Mouse (Mus musculus) ovary, postnatal 36 days (tissue): Measurements from ENCODE around the gene Clec12b.

Source experiments
- DNase-seq: peaks from one replicate; pipeline ENCODE4 v3.0.0; 2022; ENCODE audit warnings: low spot score, mixed read lengths

The Clec12b gene

GRCm38 (mm10) chr6:129385774-129386173 lies at the start of gene Clec12b:
Clec12b (minus strand) TSS chr6:129385874.
- no peak for DNase-seq

GRCm38 (mm10) chr6:129434239-129434638 lies 48.6 kb upstream of the Clec12b start:
- no peak for DNase-seq

- no peak for DNase-seq
Observed at GRCm38 (mm10) chr6:129427281-129427680, 41.6 kb upstream of the Clec12b start.

- DNase-seq, result no peak
Observed at GRCm38 (mm10) chr6:129425812-129426211, 40.1 kb upstream of the Clec12b start.

GRCm38 (mm10) chr6:129425217-129425616 lies 39.5 kb upstream of the Clec12b start:
- DNase-seq, result no peak

- peak; percentile 84 for DNase-seq
Observed at GRCm38 (mm10) chr6:129423734-129424072, 38.0 kb upstream of the Clec12b start.

- DNase-seq, result peak; percentile 25
Observed at GRCm38 (mm10) chr6:129423040-129423733, 37.5 kb upstream of the Clec12b start.

GRCm38 (mm10) chr6:129422311-129422710 lies 36.6 kb upstream of the Clec12b start:
- DNase-seq, result no peak

GRCm38 (mm10) chr6:129414177-129414576 lies 28.5 kb upstream of the Clec12b start:
- DNase-seq, result no peak

GRCm38 (mm10) chr6:129408562-129408961 lies 22.9 kb upstream of the Clec12b start, which contains the start of gene Clec9a:
Clec9a (plus strand) TSS chr6:129408862.
- no peak for DNase-seq

GRCm38 (mm10) chr6:129407324-129407723 lies 21.6 kb upstream of the Clec12b start:
- DNase-seq, result no peak

- no peak for DNase-seq
Observed at GRCm38 (mm10) chr6:129405999-129406398, 20.3 kb upstream of the Clec12b start.

GRCm38 (mm10) chr6:129403391-129403790 lies 17.7 kb upstream of the Clec12b start:
- DNase-seq, result no peak

GRCm38 (mm10) chr6:129402404-129402803 lies 16.7 kb upstream of the Clec12b start:
- DNase-seq, result no peak

GRCm38 (mm10) chr6:129399945-129400344 lies 14.3 kb upstream of the Clec12b start:
- no peak for DNase-seq

- DNase-seq, result no peak
Observed at GRCm38 (mm10) chr6:129396997-129397396, 11.3 kb upstream of the Clec12b start, which contains the start of gene Clec1b. Clec1b (plus strand) TSS chr6:129397297.

- no peak for DNase-seq
Observed at GRCm38 (mm10) chr6:129393732-129394131, 8.1 kb upstream of the Clec12b start.

GRCm38 (mm10) chr6:129393087-129393720 lies 7.5 kb upstream of the Clec12b start:
- no peak for DNase-seq

- DNase-seq, result no peak
Observed at GRCm38 (mm10) chr6:129385000-129385399, 674 bp downstream of the Clec12b start.

- no peak for DNase-seq
Observed at GRCm38 (mm10) chr6:129383466-129383865, 2.2 kb downstream of the Clec12b start.

GRCm38 (mm10) chr6:129381736-129382135 lies 3.9 kb downstream of the Clec12b start:
- no peak for DNase-seq

- DNase-seq, result no peak
Observed at GRCm38 (mm10) chr6:129380454-129380853, 5.2 kb downstream of the Clec12b start.

- DNase-seq, result no peak
Observed at GRCm38 (mm10) chr6:129374937-129375471, 10.7 kb downstream of the Clec12b start.
